Mouse (Mus musculus) heart, postnatal 0 days (tissue): ENCODE results near the gene Lrp5. TPM values are rescaled to one million over a fixed set of nuclear protein-coding genes. Genes with fewer than 3 reads are reported as not detected.

Experiments used
- ATAC-seq: fragments of 200-750 bp; cut with Nextera tagmentation; 2 replicates; pipeline ENCODE4 v1.8.0; 2017; ENCODE audit warnings: low read depth, moderate number of reproducible peaks, moderate library complexity; ENCODE audit not compliant: insufficient read depth
- DNase-seq: peaks from one replicate; pipeline ENCODE4 v3.0.0-alpha.2; 2016; ENCODE audit warnings: low spot score
- H3K27ac ChIP-seq: fragments of 300-500 bp; sonication (generic); 2 replicates; pipeline ENCODE4 v1.5.1; 2014; ENCODE audit warnings: low read depth, mild to moderate bottlenecking
- H3K27me3 ChIP-seq: fragments of 300-500 bp; sonication (generic); 2 replicates; pipeline ENCODE4 v1.6.1; 2014; ENCODE audit warnings: low read length, mixed read lengths; ENCODE audit not compliant: control insufficient read depth, insufficient read depth
- H3K36me3 ChIP-seq: fragments of 300-500 bp; sonication (generic); replicated peaks from 2 replicates; pipeline ENCODE4 v1.6.1; 2014; ENCODE audit warnings: low read length, mixed read lengths; ENCODE audit not compliant: control insufficient read depth, insufficient read depth
- H3K4me1 ChIP-seq: fragments of 300-500 bp; sonication (generic); 2 replicates; pipeline ENCODE4 v1.6.1; 2014; ENCODE audit warnings: antibody characterized with exemption; ENCODE audit not compliant: control insufficient read depth, insufficient read depth
- H3K4me2 ChIP-seq: fragments of 300-500 bp; sonication (generic); 2 replicates; pipeline ENCODE4 v1.6.1; 2014; ENCODE audit warnings: low read depth, mild to moderate bottlenecking, low read length, moderate library complexity
- H3K4me3 ChIP-seq: fragments of 300-500 bp; sonication (generic); 2 replicates; pipeline ENCODE4 v1.5.1; 2014; ENCODE audit warnings: low read depth, low read length
- H3K9ac ChIP-seq: fragments of 300-500 bp; sonication (generic); replicated peaks from 2 replicates; pipeline ENCODE4 v1.6.1; 2014; ENCODE audit warnings: low read depth, low read length, mixed read lengths
- H3K9me3 ChIP-seq: fragments of 300-500 bp; sonication (generic); replicated peaks from 2 replicates; pipeline ENCODE4 v1.6.1; 2016; ENCODE audit warnings: low read length; ENCODE audit not compliant: control insufficient read depth
- CTCF ChIP-seq: IDR thresholded peaks from 2 replicates; pipeline ENCODE4 v1.5.1; 2016; ENCODE audit warnings: antibody characterized with exemption, control low read depth, low read depth
- EP300 ChIP-seq: IDR thresholded peaks from 2 replicates; pipeline ENCODE4 v1.6.1; 2016; ENCODE audit warnings: antibody characterized with exemption, low read depth
- WGBS: fragments of 180-500 bp; shearing (Covaris S2); extraction: QIAGEN DNeasy Blood & Tissue Kit; methylation state at CpG from one replicate; pipeline ENCODE4 v1.1.7; 2014; 5-methylcytosine and 5-hydroxymethylcytosine counted together
- polyA plus RNA-seq: library from polyadenylated mRNA; unstranded; fragments of >200 nt; fragmentation: Nextera tagmentation; extraction: Ambion mirVana; gene quantifications from 2 replicates; pipeline ENCODE4 v1.2.1, GENCODE M21; 2015
- total RNA-seq: library from RNA; depleted of rRNA; stranded (reverse); fragments of >200 nt; gene quantifications from 2 replicates; pipeline ENCODE4 v1.2.3, GENCODE M21; 2014; ENCODE audit warnings: low replicate concordance

Lrp5 gene
- total and polyA plus RNA-seq, 2 experiments from 2014 or later: 1.9 to 28.0 TPM

DNA sequence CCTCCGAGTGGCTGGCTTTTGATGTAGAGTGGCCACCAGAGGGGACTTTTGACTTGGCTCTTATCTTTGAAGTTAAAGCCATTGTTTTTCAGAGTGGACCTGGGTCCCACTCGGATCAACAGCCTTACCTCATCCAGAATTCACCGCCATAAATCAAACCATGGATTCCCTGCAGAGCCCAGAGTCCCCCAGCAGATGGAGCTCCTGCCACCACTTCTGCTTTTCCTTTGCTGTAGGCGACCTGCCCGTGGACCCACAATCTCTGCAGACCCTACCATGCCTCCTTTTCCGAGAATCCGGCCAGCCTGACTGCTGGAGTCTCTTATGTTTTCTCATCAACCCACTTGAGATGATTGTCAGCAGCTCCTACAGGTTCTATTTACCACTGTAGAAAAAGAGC is 105.0 kb downstream of the Lrp5 start:
- Histone ChIP-seq H3K27ac (no peak overlapping the region), H3K9ac (no peak overlapping the region), H3K4me1 (peaks cover 16% of the 10 kb centered on the region), H3K36me3 (peaks cover 29% of the 10 kb centered on the region), H3K4me3 (no peak overlapping the region), H3K27me3 (no peaks in the 10 kb centered on the region), H3K9me3 (no peaks in the 10 kb centered on the region), H3K4me2 (no peak overlapping the region)
- TF ChIP-seq EP300: no peak
- TF ChIP-seq CTCF: peak; percentile 66
- DNase-seq (peak; percentile 49), ATAC-seq (no peak)
- WGBS: 19% methylated on average over 7 of the region's 7 CpGs

DNA sequence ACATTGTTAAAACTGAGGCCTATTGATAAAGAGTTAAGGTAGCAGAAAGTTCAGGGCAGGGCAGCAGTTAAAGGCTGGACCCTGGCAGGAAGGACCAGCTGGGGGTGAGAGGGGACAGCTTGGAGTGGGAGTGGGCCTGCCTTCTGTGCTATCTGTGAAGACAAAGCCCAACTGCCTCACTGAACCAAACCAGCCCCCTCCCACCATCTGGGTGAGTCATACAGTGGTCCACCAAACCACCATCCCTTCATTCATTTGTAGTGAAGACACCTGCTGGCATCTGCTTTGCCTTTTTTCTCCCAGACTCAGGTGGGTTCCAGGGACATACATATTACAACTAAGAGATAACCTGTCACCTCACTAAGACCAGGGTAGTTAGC is 108.5 kb downstream of the Lrp5 start:
- 0 out of 2 replicates have a peak, but pooled peaks cover 1% of the 10 kb centered on the region for H3K36me3 ChIP-seq
- H3K9ac ChIP-seq: 0 out of 2 replicates have a peak overlapping the region, but pooled peaks have one; percentile 5
- TF ChIP-seq CTCF (no peak), EP300 (no peak)
- DNase-seq: no peak
- H3K4me2 ChIP-seq: peak overlapping the region; percentile 4; the same call in 1 of the 2 replicates
- peak overlapping the region; percentile 97 for H3K27ac ChIP-seq
- no peak for ATAC-seq
- H3K27me3 ChIP-seq: no peaks in the 10 kb centered on the region
- H3K4me1 ChIP-seq: peaks cover 33% of the 10 kb centered on the region
- H3K4me3 ChIP-seq: no peak overlapping the region
- no peaks in the 10 kb centered on the region for H3K9me3 ChIP-seq

DNA sequence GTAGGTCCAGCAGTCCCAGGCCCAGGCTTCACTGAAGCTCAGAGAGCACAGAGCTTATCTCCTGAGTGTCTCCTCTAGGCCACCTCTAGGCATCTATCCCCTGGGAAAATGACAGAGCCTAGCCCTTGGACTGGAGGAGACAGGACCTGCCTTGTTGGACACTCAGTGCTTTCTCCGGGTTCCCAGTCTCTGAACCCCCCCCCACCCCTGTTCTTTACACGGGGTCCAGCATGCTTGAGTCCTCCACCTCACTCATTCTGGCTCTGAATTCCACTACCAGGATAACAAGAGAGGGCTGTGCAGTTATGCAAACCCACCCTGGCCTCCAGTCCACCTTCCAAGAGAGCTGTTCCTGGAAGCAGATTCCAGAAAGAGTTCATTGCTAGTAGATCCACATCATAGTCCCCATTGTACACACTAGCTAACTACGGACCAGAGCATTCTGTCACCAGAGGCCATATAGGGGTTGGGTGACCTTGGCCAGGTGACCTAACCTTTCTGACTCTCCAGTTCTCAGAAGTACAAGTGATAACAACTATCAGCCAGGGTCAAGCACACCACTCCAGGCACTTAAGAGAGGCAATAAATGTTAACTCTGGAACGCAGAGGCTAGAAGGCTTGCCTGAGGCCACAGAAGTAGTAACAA is 109.0 kb downstream of the Lrp5 start:
- H3K9ac ChIP-seq: 0 out of 2 replicates have a peak overlapping the region, but pooled peaks have one; percentile 5
- TF ChIP-seq CTCF: no peak
- no peak for TF ChIP-seq EP300
- peak overlapping the region; percentile 4; the same call in 1 of the 2 replicates for H3K4me2 ChIP-seq
- peaks cover 33% of the 10 kb centered on the region for H3K4me1 ChIP-seq
- ATAC-seq: no peak
- DNase-seq: peak; percentile 66
- H3K36me3 ChIP-seq: no peaks in the 10 kb centered on the region
- H3K9me3 ChIP-seq: no peaks in the 10 kb centered on the region
- no peaks in the 10 kb centered on the region for H3K27me3 ChIP-seq
- 34% methylated on average over 4 of the region's 4 CpGs for WGBS
- H3K4me3 ChIP-seq: no peak overlapping the region
- H3K27ac ChIP-seq: peak overlapping the region; percentile 97

DNA sequence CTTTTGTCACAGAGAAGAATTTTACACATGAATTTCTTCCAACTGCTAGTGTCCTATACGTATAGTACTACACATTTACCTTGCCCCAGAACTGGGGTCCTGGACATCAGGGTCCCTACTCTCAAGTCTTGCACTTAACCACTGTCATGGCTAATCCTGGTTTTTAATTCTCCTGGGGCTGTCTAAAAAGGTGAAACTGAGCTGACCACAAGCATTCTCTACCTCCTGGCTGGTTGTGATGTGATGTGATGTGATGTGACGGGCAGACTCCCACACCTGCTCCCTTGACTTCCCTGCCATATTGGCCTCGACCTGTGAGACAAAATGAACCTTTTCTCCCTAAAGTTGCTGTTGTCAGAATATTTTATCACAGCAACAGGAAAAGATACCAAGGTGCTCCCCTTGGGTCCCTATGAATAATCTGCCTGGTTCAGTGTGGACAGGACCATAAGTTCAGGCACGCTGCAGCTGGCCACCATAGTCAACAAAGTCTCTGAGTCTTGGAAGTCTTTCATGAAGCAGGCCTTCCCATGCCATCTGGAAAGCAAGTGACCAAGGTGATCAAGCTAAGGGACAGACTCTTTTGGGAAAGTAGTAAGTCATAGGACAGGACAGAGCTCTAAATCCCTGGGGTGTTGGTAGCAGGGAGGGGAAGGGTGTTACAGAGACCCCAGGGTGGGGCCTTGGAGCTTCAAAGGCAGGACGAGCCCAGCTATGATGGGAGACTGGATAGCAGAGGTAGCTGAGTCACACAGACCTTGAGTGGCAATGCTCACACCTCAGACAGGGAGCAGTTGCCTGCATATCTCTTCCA is 109.7 kb downstream of the Lrp5 start:
- Histone ChIP-seq H3K9me3 (no peaks in the 10 kb centered on the region), H3K4me1 (peaks cover 33% of the 10 kb centered on the region), H3K27me3 (no peaks in the 10 kb centered on the region), H3K4me3 (peak overlapping the region; percentile 95), H3K36me3 (no peaks in the 10 kb centered on the region), H3K27ac (peak overlapping the region; percentile 97), H3K4me2 (peak overlapping the region; percentile 47), H3K9ac (no peak overlapping the region)
- DNase-seq (no peak), ATAC-seq (no peak)
- TF ChIP-seq CTCF (no peak), EP300 (no peak)
- WGBS: 66% methylated on average over 5 of the region's 5 CpGs

DNA sequence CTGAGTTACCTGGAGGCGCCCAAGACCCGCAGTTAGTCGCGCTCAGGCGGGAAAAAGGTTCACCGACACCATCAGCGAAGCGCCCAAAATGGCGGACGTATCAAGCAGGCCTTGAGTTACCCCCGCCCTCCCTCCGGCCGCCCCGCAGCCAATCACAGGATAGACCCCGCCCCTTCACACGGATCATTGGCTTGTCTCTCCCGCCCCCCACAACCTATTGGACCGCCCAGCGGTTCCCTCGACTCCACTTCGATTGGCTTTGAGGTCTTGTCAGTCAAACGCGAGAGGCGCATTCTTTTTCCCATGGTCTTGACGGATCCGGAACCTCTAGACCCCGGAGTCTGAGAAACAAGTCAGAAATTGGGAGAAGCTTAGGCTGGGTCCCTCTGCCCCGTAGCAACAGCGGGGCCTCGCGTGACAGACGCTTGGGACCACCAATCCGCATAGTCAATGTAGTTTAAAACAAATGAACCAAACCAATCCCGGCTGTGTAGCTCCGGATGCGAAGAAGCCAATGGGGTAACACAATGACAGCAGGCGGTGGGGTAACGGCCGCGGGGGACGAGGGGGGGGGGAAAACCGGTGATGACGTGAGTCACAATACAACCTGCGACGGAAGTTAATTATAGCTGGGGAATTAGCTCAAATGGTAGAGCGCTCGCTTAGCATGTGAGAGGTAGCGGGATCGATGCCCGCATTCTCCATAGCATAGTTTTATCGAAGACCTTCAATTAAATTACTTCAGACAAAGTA is 110.6 kb downstream of the Lrp5 start, which contains the start of gene Ppp6r3:
Gene Ppp6r3, minus strand, starts transcription at position 118 of the 753 bp plus-strand sequence.
- Histone ChIP-seq H3K9ac (peak within 1 kb of the TSS; percentile 95), H3K4me3 (peak within 1 kb of the TSS; percentile 95), H3K9me3 (no peaks in the 10 kb centered on the region), H3K4me2 (peak within 1 kb of the TSS; percentile 92), H3K27ac (peak within 1 kb of the TSS; percentile 97), H3K27me3 (no peaks in the 10 kb centered on the region), H3K36me3 (no peaks in the 10 kb centered on the region), H3K4me1 (peaks cover 37% of the 10 kb centered on the region)
- TF ChIP-seq CTCF (no peak), EP300 (peak; percentile 80; the same call in 1 of the 2 replicates)
- ATAC-seq (peak; percentile 95), DNase-seq (peak; percentile 99)
- under 1% methylated on average over 48 of the region's 51 CpGs for WGBS
